In the genomic region with DNA sequence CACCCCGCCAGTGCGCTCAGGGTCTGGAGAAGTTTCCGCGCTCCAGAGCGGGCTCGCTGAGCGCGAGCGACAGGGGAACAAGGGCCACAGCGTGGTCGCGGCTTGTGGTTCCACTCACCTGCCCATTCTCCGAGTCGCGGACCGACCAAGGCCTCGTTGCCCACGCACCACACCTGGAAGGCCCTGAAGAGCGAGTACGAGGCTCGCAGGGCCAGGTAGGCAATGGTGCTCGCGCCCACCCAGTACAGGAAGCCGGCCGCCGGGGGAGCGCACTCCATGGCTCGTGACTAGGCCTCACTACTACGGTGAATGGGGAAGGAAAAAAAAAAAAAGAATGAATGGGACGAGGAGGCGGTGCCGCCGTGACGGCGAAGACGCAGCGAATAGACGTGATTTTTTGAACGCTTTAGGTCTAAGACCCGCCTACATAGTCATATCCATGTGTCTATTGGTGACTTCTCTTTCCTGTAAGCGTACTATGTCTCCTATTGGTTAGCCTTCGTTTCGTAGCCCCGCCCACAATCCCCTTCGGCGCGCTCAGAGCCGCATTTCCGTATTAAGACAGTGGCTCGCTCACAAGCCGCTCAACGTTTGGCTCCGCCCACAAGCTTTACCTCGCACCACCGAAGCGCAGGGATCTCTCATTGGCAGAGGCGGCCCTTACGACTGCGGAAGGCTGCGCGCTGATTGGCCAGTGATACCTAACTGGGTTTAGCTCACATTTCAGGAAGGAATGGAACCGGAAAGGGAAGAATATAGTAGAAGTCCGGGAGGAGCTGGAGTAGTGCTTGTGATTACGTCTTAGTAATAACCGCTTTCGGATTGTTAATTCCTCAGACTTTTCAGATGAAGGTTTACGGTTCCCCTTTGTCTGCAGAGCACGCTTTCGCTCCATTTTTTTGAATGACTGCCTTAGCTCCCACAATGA, we compare ENCODE assay signal across 8 mouse cellular contexts. TPM values are rescaled to one million over a fixed set of nuclear protein-coding genes. Genes with fewer than 3 reads are reported as not detected.
A peak's percentile ranks its signal among the peaks of the same experiment; 100 is the strongest.
DNase-seq lines count a peak whose midpoint lies in the region; ATAC-seq and TF ChIP-seq lines count a peak whose summit lies in the region.

A gene (minus strand): TSS at position 373 of the 928 bp plus-strand sequence.

- H3K79me3 ChIP-seq in C2C12 (ENCODE audit: low read depth), result peaks cover 46% of the 10 kb centered on the region

- peak within 1 kb of the TSS; percentile 79 for H3ac ChIP-seq in C2C12 (ENCODE audit: control insufficient read depth, insufficient read length, low read depth)
- peak within 1 kb of the TSS; percentile 55 for H3ac ChIP-seq in myocyte (ENCODE audit: control insufficient read depth, insufficient read length)

- peak within 1 kb of the TSS; percentile 93 for H3K27ac ChIP-seq in heart, embryonic 11.5 days (ENCODE audit: low read depth, low read length)
- H3K27ac ChIP-seq in kidney, embryonic 16.5 days (ENCODE audit: low read length), result peak within 1 kb of the TSS; percentile 93
- H3K27ac ChIP-seq in liver, adult 2 months (replicated peaks; ENCODE audit: insufficient read depth, low read depth, low read length), result peak within 1 kb of the TSS; percentile 57

- peak; percentile 100 for ATAC-seq in heart, embryonic 11.5 days (replicated peaks; ENCODE audit: insufficient number of reproducible peaks, low FRiP score, low TSS enrichment)
- ATAC-seq in kidney, embryonic 16.5 days (ENCODE audit: low FRiP score, low TSS enrichment), result peak; percentile 100

- no peaks in the 10 kb centered on the region for H3K9me3 ChIP-seq in erythroblast, embryonic 14.5 days (ENCODE audit: control insufficient read depth, low read length)
- H3K9me3 ChIP-seq in heart, embryonic 11.5 days (replicated peaks; ENCODE audit: control insufficient read depth, low read length), result no peaks in the 10 kb centered on the region
- no peaks in the 10 kb centered on the region for H3K9me3 ChIP-seq in kidney, embryonic 16.5 days (ENCODE audit: low read length)

- peak within 1 kb of the TSS; percentile 72 for H3K4me3 ChIP-seq in C2C12 (ENCODE audit: insufficient read depth, poor library complexity, severe bottlenecking)
- peak within 1 kb of the TSS; percentile 95 for H3K4me3 ChIP-seq in erythroblast, embryonic 14.5 days (replicated peaks)
- peak within 1 kb of the TSS; percentile 91 for H3K4me3 ChIP-seq in heart, embryonic 11.5 days (ENCODE audit: low read depth, low read length)
- H3K4me3 ChIP-seq in kidney, embryonic 16.5 days (ENCODE audit: low read length), result peak within 1 kb of the TSS; percentile 97
- H3K4me3 ChIP-seq in liver, adult 2 months (ENCODE audit: insufficient read depth, low read depth, low read length), result peak within 1 kb of the TSS; percentile 91
- peak within 1 kb of the TSS; percentile 91 for H3K4me3 ChIP-seq in myocyte

- TF ChIP-seq CTCF in C2C12 (IDR thresholded peaks at IDR 0.05; ENCODE audit: control insufficient read depth, insufficient read depth, insufficient read length), result no peak
- no peak for TF ChIP-seq CTCF in brain, embryonic 14.5 days (IDR thresholded peaks at IDR 0.05; ENCODE audit: borderline replicate concordance, extremely low read depth, insufficient read depth, insufficient read length)
- TF ChIP-seq CTCF in liver, adult 2 months (IDR thresholded peaks at IDR 0.05; ENCODE audit: low read depth, low read length), result no peak

- peaks cover under 1% of the 10 kb centered on the region for H3K27me3 ChIP-seq in C2C12 (ENCODE audit: control insufficient read depth, insufficient read depth, insufficient read length)
- H3K27me3 ChIP-seq in erythroblast, embryonic 14.5 days (ENCODE audit: control insufficient read depth), result peaks cover 6% of the 10 kb centered on the region
- H3K27me3 ChIP-seq in heart, embryonic 11.5 days (ENCODE audit: control insufficient read depth, insufficient read depth, low read length), result no peaks in the 10 kb centered on the region
- H3K27me3 ChIP-seq in kidney, embryonic 16.5 days (ENCODE audit: insufficient read depth, low read length), result no peaks in the 10 kb centered on the region
- H3K27me3 ChIP-seq in liver, adult 2 months (ENCODE audit: control insufficient read depth, insufficient read depth, low read length), result no peaks in the 10 kb centered on the region
- H3K27me3 ChIP-seq in myocyte (ENCODE audit: control insufficient read depth, insufficient read depth, insufficient read length), result no peaks in the 10 kb centered on the region
- H3K27me3 ChIP-seq in splenic B cell, adult 2 months (ENCODE audit: control insufficient read depth, insufficient read depth, low read length, poor library complexity, severe bottlenecking), result no peaks in the 10 kb centered on the region

- TF ChIP-seq POLR2A in brain, embryonic 14.5 days (IDR thresholded peaks at IDR 0.05; ENCODE audit: borderline replicate concordance, extremely low read depth, insufficient read depth, insufficient read length, poor library complexity, severe bottlenecking), result peak; percentile 55; the same call in 1 of the 2 replicates
- TF ChIP-seq POLR2A in liver, adult 2 months (IDR thresholded peaks at IDR 0.05; ENCODE audit: extremely low read depth, insufficient read depth, low read length), result peak; percentile 68; the same call in 1 of the 2 replicates
- TF ChIP-seq POLR2A in myocyte (IDR thresholded peaks at IDR 0.05; ENCODE audit: insufficient read length, low read depth), result peak; percentile 91

- H3K36me3 ChIP-seq in C2C12 (ENCODE audit: control insufficient read depth, insufficient read depth) (peaks cover 7% of the 10 kb centered on the region), myocyte (ENCODE audit: control insufficient read depth, insufficient read depth) (no peaks in the 10 kb centered on the region)
- no peaks in the 10 kb centered on the region; the same call in 1 of the 2 replicates for H3K36me3 ChIP-seq in erythroblast, embryonic 14.5 days (ENCODE audit: control insufficient read depth)
- H3K36me3 ChIP-seq in heart, embryonic 11.5 days (ENCODE audit: control insufficient read depth, insufficient read depth, low read length), result no peaks in the 10 kb centered on the region
- H3K36me3 ChIP-seq in kidney, embryonic 16.5 days (ENCODE audit: insufficient read depth, low read length), result no peaks in the 10 kb centered on the region
- no peaks in the 10 kb centered on the region for H3K36me3 ChIP-seq in liver, adult 2 months (ENCODE audit: control insufficient read depth, insufficient read depth, low read length)
- H3K36me3 ChIP-seq in splenic B cell, adult 2 months (ENCODE audit: control insufficient read depth, insufficient read depth, low read length, poor library complexity, severe bottlenecking), result no peaks in the 10 kb centered on the region

- peak within 1 kb of the TSS; percentile 81 for H3K4me2 ChIP-seq in heart, embryonic 11.5 days
- peak within 1 kb of the TSS; percentile 72 for H3K4me2 ChIP-seq in kidney, embryonic 16.5 days (replicated peaks; ENCODE audit: low read depth, low read length)
- H3K4me2 ChIP-seq in myocyte (ENCODE audit: low read depth), result peak within 1 kb of the TSS; percentile 86

- DNase-seq in brain, embryonic 14.5 days (ENCODE audit: low read depth), result peak; percentile 100
- DNase-seq in liver, adult 2 months (ENCODE audit: extremely low read depth, low read depth, low spot score), result peak; percentile 99
- peak; percentile 100 for DNase-seq in splenic B cell, adult 2 months (ENCODE audit: low read depth, low spot score)

- peak within 1 kb of the TSS; percentile 93 for H3K9ac ChIP-seq in heart, embryonic 11.5 days (ENCODE audit: low read depth, low read length)
- H3K9ac ChIP-seq in kidney, embryonic 16.5 days (replicated peaks; ENCODE audit: low read length), result peak within 1 kb of the TSS; percentile 84
- H3K9ac ChIP-seq in liver, adult 2 months (ENCODE audit: low read depth, low read length), result peak within 1 kb of the TSS; percentile 91

- WGBS in heart, embryonic 11.5 days (ENCODE audit: insufficient replicate concordance), result under 1% methylated on average over 68 of the region's 69 CpGs
- WGBS in kidney, embryonic 16.5 days, result under 1% methylated on average over 69 of the region's 69 CpGs
- WGBS in liver, adult 2 months, result under 1% methylated on average over 69 of the region's 69 CpGs

- H3K79me2 ChIP-seq in C2C12 (ENCODE audit: control insufficient read depth, insufficient read depth) (peaks cover 49% of the 10 kb centered on the region), myocyte (ENCODE audit: control insufficient read depth, insufficient read depth) (peaks cover 47% of the 10 kb centered on the region)
- peaks cover 4% of the 10 kb centered on the region; the same call in 1 of the 2 replicates for H3K79me2 ChIP-seq in liver, adult 2 months (ENCODE audit: control insufficient read depth, insufficient read depth, low read length)

- H3K4me1 ChIP-seq in erythroblast, embryonic 14.5 days (ENCODE audit: control insufficient read depth), result peaks cover 30% of the 10 kb centered on the region
- peaks cover 20% of the 10 kb centered on the region for H3K4me1 ChIP-seq in heart, embryonic 11.5 days (ENCODE audit: control insufficient read depth, insufficient read depth, low read length)
- peaks cover 17% of the 10 kb centered on the region for H3K4me1 ChIP-seq in kidney, embryonic 16.5 days (ENCODE audit: insufficient read depth, low read length)
- H3K4me1 ChIP-seq in liver, adult 2 months (ENCODE audit: control insufficient read depth, insufficient read depth, low read length), result peaks cover 20% of the 10 kb centered on the region

TF ChIP-seq in C2C12, 6 proteins besides CTCF, POLR2A, EP300 and RAD21 (continues in another document):
- no peak for TF ChIP-seq MYOG (IDR thresholded peaks at IDR 0.05; ENCODE audit: control insufficient read depth, extremely low read depth, insufficient read length)
- no peak for TF ChIP-seq MYOD1 (IDR thresholded peaks at IDR 0.05; ENCODE audit: control insufficient read depth, insufficient read length, low read depth)
- TF ChIP-seq CEBPB (IDR thresholded peaks at IDR 0.05; ENCODE audit: low read depth), result no peak
- TF ChIP-seq MAX (IDR thresholded peaks at IDR 0.05), result no peak
- no peak for TF ChIP-seq FOSL1 (IDR thresholded peaks at IDR 0.05; ENCODE audit: insufficient read depth, low read length, poor library complexity, severe bottlenecking)

TF ChIP-seq in myocyte, 11 proteins besides CTCF, POLR2A, EP300 and RAD21:
- TF ChIP-seq E2F4 (IDR thresholded peaks at IDR 0.05; ENCODE audit: insufficient read depth) (no peak), MYOG (IDR thresholded peaks at IDR 0.05; ENCODE audit: control insufficient read depth in 1 of 3, insufficient read depth in 1 of 3, insufficient read length in 2 of 3, low read depth in 2 of 3) (peak in 1 of 3 experiments; percentile 13), POLR2AphosphoS2 (IDR thresholded peaks at IDR 0.05; ENCODE audit: insufficient read length, low read depth) (peak; percentile 84)

RNA-seq across cellular contexts. Expression of the gene that starts here (rescaled TPM):
- polyA plus RNA-seq in C2C12 (2012; fragmentation: generic; extraction: Trizol), result 97.4 TPM
- polyA plus RNA-seq in brain, embryonic 14.5 days (2012; rRNA removed), result 72.2 and 76.9 TPM in 2 replicates
- polyA plus RNA-seq in erythroblast, embryonic 14.5 days (2012), result 0.23 and 0.37 TPM in 2 replicates
- 87.2 and 89.1 TPM in 2 replicates for polyA plus RNA-seq in heart, embryonic 11.5 days (2014; fragmentation: Nextera tagmentation; extraction: Ambion mirVana)
- polyA plus RNA-seq in kidney, embryonic 16.5 days (2015; fragmentation: Nextera tagmentation; extraction: Ambion mirVana), result 134 and 146 TPM in 2 replicates
- 120 and 144 TPM in 2 replicates for total RNA-seq in liver, adult 2 months (2014; rRNA removed)
- 49.7 and 68.5 TPM in 2 replicates for polyA plus RNA-seq in liver, adult 2 months (2012; rRNA removed)
- 87.0 TPM for polyA plus RNA-seq in myocyte (2012; fragmentation: generic; extraction: Trizol)

Comparison
In these comparisons a context has a peak if more than half of its experiments do, and no peak if none do; other contexts are left out.
1. Peak in every context shown above with its lines: DNase-seq, ATAC-seq, H3K4me3 ChIP-seq and H3K27ac ChIP-seq.
2. RNA of the gene that starts here (polyA plus RNA-seq): 134 to 146 TPM in kidney, embryonic 16.5 days, 97.4 TPM in C2C12 (single experiment), 87.2 to 89.1 TPM in heart, embryonic 11.5 days, 87.0 TPM in myocyte (single experiment), 72.2 to 76.9 TPM in brain, embryonic 14.5 days and 49.7 to 68.5 TPM in liver, adult 2 months; 0.23 to 0.37 TPM in erythroblast, embryonic 14.5 days; every median in the first group is over 10 times any median in the second.